Mouse (Mus musculus) lung, postnatal 25 days (tissue): ENCODE measurements around the gene Zdhhc23.

Experiments
- DNase-seq: peaks from one replicate; pipeline ENCODE4 v3.0.0; 2022; ENCODE audit warnings: low spot score

Zdhhc23 gene

GRCm38 (mm10) chr16:43965781-43966389, 13.7 kb downstream of the Zdhhc23 start:
- peak; percentile 23 for DNase-seq

GRCm38 (mm10) chr16:43963780-43964179, 15.8 kb downstream of the Zdhhc23 start:
- no peak for DNase-seq

GRCm38 (mm10) chr16:43963291-43963690, 16.3 kb downstream of the Zdhhc23 start:
- DNase-seq: no peak

GRCm38 (mm10) chr16:43958038-43958437, 21.6 kb downstream of the Zdhhc23 start:
- no peak for DNase-seq

GRCm38 (mm10) chr16:43954913-43955312, 24.7 kb downstream of the Zdhhc23 start:
- DNase-seq: no peak

- DNase-seq: peak; percentile 67
Measured at GRCm38 (mm10) chr16:43951591-43951990, 28.0 kb downstream of the Zdhhc23 start.

GRCm38 (mm10) chr16:43945869-43946268, 33.7 kb downstream of the Zdhhc23 start:
- DNase-seq: no peak

- DNase-seq: no peak
Measured at GRCm38 (mm10) chr16:43945351-43945750, 34.2 kb downstream of the Zdhhc23 start.

GRCm38 (mm10) chr16:43940846-43941245, 38.7 kb downstream of the Zdhhc23 start:
- DNase-seq: no peak

GRCm38 (mm10) chr16:43935892-43936291, 43.7 kb downstream of the Zdhhc23 start:
- DNase-seq: no peak

GRCm38 (mm10) chr16:43935367-43935766, 44.2 kb downstream of the Zdhhc23 start:
- DNase-seq: no peak

GRCm38 (mm10) chr16:43934856-43935255, 44.7 kb downstream of the Zdhhc23 start:
- no peak for DNase-seq

GRCm38 (mm10) chr16:43933041-43933440, 46.5 kb downstream of the Zdhhc23 start:
- DNase-seq: peak; percentile 33

GRCm38 (mm10) chr16:43932319-43932718, 47.3 kb downstream of the Zdhhc23 start:
- DNase-seq: no peak

- DNase-seq: no peak
Measured at GRCm38 (mm10) chr16:43931502-43931901, 48.1 kb downstream of the Zdhhc23 start.

- no peak for DNase-seq
Measured at GRCm38 (mm10) chr16:43930577-43930976, 49.0 kb downstream of the Zdhhc23 start.

GRCm38 (mm10) chr16:43926341-43926859, 53.2 kb downstream of the Zdhhc23 start, which contains the start of gene Qtrt2:
Gene Qtrt2, minus strand, starts transcription at chr16:43926809.
- no peak for DNase-seq

GRCm38 (mm10) chr16:43925846-43926245, 53.7 kb downstream of the Zdhhc23 start:
- DNase-seq: no peak

GRCm38 (mm10) chr16:43925001-43925558, 54.5 kb downstream of the Zdhhc23 start:
- DNase-seq: no peak

GRCm38 (mm10) chr16:43922630-43923029, 57.0 kb downstream of the Zdhhc23 start:
- no peak for DNase-seq

GRCm38 (mm10) chr16:43922024-43922423, 57.6 kb downstream of the Zdhhc23 start:
- DNase-seq: no peak

- DNase-seq: no peak
Measured at GRCm38 (mm10) chr16:43918867-43919266, 60.7 kb downstream of the Zdhhc23 start.
